In the genomic region with DNA sequence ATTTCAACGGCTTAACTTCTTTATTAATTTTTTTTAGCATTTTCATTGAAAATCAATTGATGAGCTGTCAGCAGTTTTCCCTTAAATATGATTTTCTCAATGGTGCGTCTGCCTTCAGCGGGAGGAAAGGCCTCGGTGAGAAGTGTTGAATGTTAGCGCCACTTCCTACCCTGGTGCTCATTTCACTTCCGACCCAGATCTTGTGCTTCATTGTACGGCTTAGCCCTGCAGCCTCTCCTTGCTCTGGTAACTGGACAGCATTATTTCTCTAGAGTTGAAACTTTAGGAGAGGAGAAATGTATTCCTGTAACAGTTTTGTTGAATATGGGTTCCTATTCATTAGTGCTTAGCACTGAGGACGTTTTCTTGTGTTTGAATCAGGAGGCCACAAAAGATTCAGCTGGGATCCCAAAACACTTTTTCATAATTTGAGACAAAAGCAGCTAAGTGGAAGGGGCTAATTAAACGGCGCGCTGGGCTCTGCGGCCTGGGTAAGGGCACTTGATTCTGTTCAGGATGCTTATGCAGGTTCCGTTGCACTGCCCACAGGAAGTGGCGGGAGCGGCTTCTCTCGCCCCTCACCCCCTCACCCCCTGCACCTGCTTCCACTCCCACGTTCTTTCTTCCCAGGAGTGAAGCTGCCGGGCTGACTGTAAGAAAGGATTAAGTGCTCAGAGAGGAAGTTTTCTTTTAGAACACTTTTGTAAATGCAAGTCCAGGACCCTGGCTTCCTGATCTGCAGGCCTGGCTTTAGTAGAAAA, we compare ENCODE assay signal across 9 mouse cellular contexts. TPM values are rescaled to one million over a fixed set of nuclear protein-coding genes. Genes with fewer than 3 reads are reported as not detected.
DNase-seq lines count a peak whose midpoint lies in the region; ATAC-seq and TF ChIP-seq lines count a peak whose summit lies in the region.
"Had no signal": no experiment of that assay in that cellular context is flagged by ENCODE, and none has a peak within 500 bp of the region (broad histone marks: within the 10 kb centered on the region; RNA-seq: fewer than 3 reads in every experiment).

No protein-coding gene starts in this region.

- no peak for TF ChIP-seq EP300 in liver, postnatal 0 days (IDR thresholded peaks at IDR 0.05; ENCODE audit: low read depth)

- no peak overlapping the region for H3K4me3 ChIP-seq in heart, embryonic 10.5 days
- H3K4me3 ChIP-seq in liver, postnatal 0 days (ENCODE audit: low read depth, low read length) = no peak overlapping the region
- H3K4me3 ChIP-seq: limb, embryonic 12.5 days had no signal

- peaks cover 37% of the 10 kb centered on the region for H3K36me3 ChIP-seq in heart, embryonic 10.5 days
- H3K36me3 ChIP-seq in liver, postnatal 0 days (replicated peaks; ENCODE audit: insufficient read depth, low read length) = peaks cover 19% of the 10 kb centered on the region

- no peak for TF ChIP-seq CTCF in liver, postnatal 0 days (IDR thresholded peaks at IDR 0.05; ENCODE audit: low read depth)

- H3K27me3 ChIP-seq in heart, embryonic 10.5 days (ENCODE audit: insufficient read depth, poor library complexity, severe bottlenecking) = no peaks in the 10 kb centered on the region
- H3K27me3 ChIP-seq in liver, postnatal 0 days (ENCODE audit: insufficient read depth, low read length) = no peaks in the 10 kb centered on the region
- H3K27me3 ChIP-seq: limb, embryonic 12.5 days had no signal

- WGBS in heart, embryonic 10.5 days = 69% methylated on average over 18 of the region's 18 CpGs
- WGBS in liver, postnatal 0 days (ENCODE audit: insufficient replicate concordance) = 46% methylated on average over 18 of the region's 18 CpGs

- H3K4me1 ChIP-seq in heart, embryonic 10.5 days = no peaks in the 10 kb centered on the region
- H3K4me1 ChIP-seq in liver, postnatal 0 days (ENCODE audit: insufficient read depth) = no peaks in the 10 kb centered on the region

- H3K27ac ChIP-seq in heart, embryonic 10.5 days = no peak overlapping the region
- peak overlapping the region; percentile 7; the same call in 1 of the 2 replicates for H3K27ac ChIP-seq in liver, postnatal 0 days (ENCODE audit: low read depth)
- H3K27ac ChIP-seq: limb, embryonic 12.5 days had no signal

- no peaks in the 10 kb centered on the region for H3K9me3 ChIP-seq in heart, embryonic 10.5 days
- H3K9me3 ChIP-seq in liver, postnatal 0 days (ENCODE audit: low read length) = no peaks in the 10 kb centered on the region
- H3K9me3 ChIP-seq: limb, embryonic 12.5 days had no signal

- peak overlapping the region; percentile 7; the same call in 1 of the 2 replicates for H3K4me2 ChIP-seq in liver, postnatal 0 days (ENCODE audit: low read depth, low read length)
- H3K4me2 ChIP-seq: limb, embryonic 12.5 days had no signal

- no peak overlapping the region for H3K9ac ChIP-seq in liver, postnatal 0 days (replicated peaks)
- H3K9ac ChIP-seq: limb, embryonic 12.5 days had no signal

- ATAC-seq in liver, postnatal 0 days = no peak

- DNase-seq in heart, adult 11 months = peak; percentile 88
- DNase-seq in heart, embryonic 10.5 days (ENCODE audit: low spot score) = no peak
- peak; percentile 24 for DNase-seq in liver, postnatal 0 days
- no peak for DNase-seq in liver
- peak; percentile 4 for DNase-seq in induced T-regulatory cell, adult 2 months (ENCODE audit: low read depth)
- peak; percentile 29 for DNase-seq in thymus, postnatal 14 days
- no peak for DNase-seq in layer of hippocampus, postnatal 25 days (ENCODE audit: extremely low spot score in 1 of 2, low spot score in 1 of 2)
- no peak for DNase-seq in layer of hippocampus, postnatal 10 days (ENCODE audit: low spot score in 2 of 2)

RNA-seq across cellular contexts. Expression of a gene that starts 36.2 kb away (rescaled TPM):
- 15.6 and 15.8 TPM in 2 replicates for polyA plus RNA-seq in heart, embryonic 10.5 days (2016; fragmentation: Nextera tagmentation; extraction: Ambion mirVana)
- polyA plus RNA-seq in liver, postnatal 0 days (2015; fragmentation: Nextera tagmentation; extraction: Ambion mirVana) = 2.8 and 3.9 TPM in 2 replicates
- total RNA-seq in layer of hippocampus, postnatal 25 days (2021) = 10 to 100 TPM; 15.6 to 15.7 TPM
- total RNA-seq in layer of hippocampus, postnatal 10 days (2021) = 10 to 100 TPM; 15.5 to 15.9 TPM

Comparison
In these comparisons a context has a peak if more than half of its experiments do, and no peak if none do; other contexts are left out.
1. DNase-seq: peak in heart, adult 11 months (single experiment), liver, postnatal 0 days (single experiment), induced T-regulatory cell, adult 2 months (single experiment) and thymus, postnatal 14 days (single experiment); none in heart, embryonic 10.5 days (single experiment), liver (single experiment), layer of hippocampus, postnatal 25 days (0 of 2) and layer of hippocampus, postnatal 10 days (0 of 2).